Mouse (Mus musculus) embryonic facial prominence, embryonic 13.5 days (tissue): ENCODE data around the gene Lpar3. TPM values are rescaled to one million over a fixed set of nuclear protein-coding genes. Genes with fewer than 3 reads are reported as not detected.
"Not testable (repeated sequence)": the region's sequence is repeated elsewhere in the genome, so short reads cannot be mapped to it uniquely, and the experiment has no call there.

Experiments used
- ATAC-seq: fragments of 200-750 bp; cut with Nextera tagmentation; 2 replicates; pipeline ENCODE4 v1.8.0; 2017; ENCODE audit warnings: low read depth; ENCODE audit not compliant: insufficient number of reproducible peaks, insufficient read depth, low FRiP score, low TSS enrichment
- H3K27ac ChIP-seq: fragments of 300-500 bp; sonication (generic); 2 replicates; pipeline ENCODE4 v1.5.1; 2015; ENCODE audit warnings: moderate library complexity, mild to moderate bottlenecking, inconsistent platforms
- H3K27me3 ChIP-seq: fragments of 300-500 bp; sonication (generic); 2 replicates; pipeline ENCODE4 v1.6.1; 2015; ENCODE audit warnings: mild to moderate bottlenecking, inconsistent platforms
- H3K36me3 ChIP-seq: fragments of 300-500 bp; sonication (generic); 2 replicates; pipeline ENCODE4 v1.6.1; 2015; ENCODE audit warnings: mild to moderate bottlenecking, inconsistent platforms
- H3K4me1 ChIP-seq: fragments of 300-500 bp; sonication (generic); 2 replicates; pipeline ENCODE4 v1.6.1; 2015; ENCODE audit warnings: inconsistent platforms
- H3K4me2 ChIP-seq: fragments of 300-500 bp; sonication (generic); 2 replicates; pipeline ENCODE4 v1.6.1; 2015; ENCODE audit warnings: moderate library complexity, mild to moderate bottlenecking, inconsistent platforms
- H3K4me3 ChIP-seq: fragments of 300-500 bp; sonication (generic); 2 replicates; pipeline ENCODE4 v1.5.1; 2015; ENCODE audit warnings: mild to moderate bottlenecking, inconsistent platforms
- H3K9ac ChIP-seq: fragments of 300-500 bp; sonication (generic); 2 replicates; pipeline ENCODE4 v1.6.1; 2015; ENCODE audit warnings: mild to moderate bottlenecking, inconsistent platforms
- H3K9me3 ChIP-seq: fragments of 300-500 bp; sonication (generic); 2 replicates; pipeline ENCODE4 v1.6.1; 2016; ENCODE audit warnings: inconsistent platforms
- WGBS: fragments of 180-500 bp; shearing (Covaris S2); methylation state at CpG from one replicate; pipeline ENCODE4 v1.1.7; 2015; ENCODE audit warnings: mixed read lengths; 5-methylcytosine and 5-hydroxymethylcytosine counted together
- polyA plus RNA-seq: library from polyadenylated mRNA; unstranded; fragments of >200 nt; fragmentation: Nextera tagmentation; extraction: Ambion mirVana; gene quantifications from 2 replicates; pipeline ENCODE4 v1.2.1, GENCODE M21; 2015

The Lpar3 gene
- polyA plus RNA-seq, 1 experiment from 2014 or later: 2.1 TPM

DNA sequence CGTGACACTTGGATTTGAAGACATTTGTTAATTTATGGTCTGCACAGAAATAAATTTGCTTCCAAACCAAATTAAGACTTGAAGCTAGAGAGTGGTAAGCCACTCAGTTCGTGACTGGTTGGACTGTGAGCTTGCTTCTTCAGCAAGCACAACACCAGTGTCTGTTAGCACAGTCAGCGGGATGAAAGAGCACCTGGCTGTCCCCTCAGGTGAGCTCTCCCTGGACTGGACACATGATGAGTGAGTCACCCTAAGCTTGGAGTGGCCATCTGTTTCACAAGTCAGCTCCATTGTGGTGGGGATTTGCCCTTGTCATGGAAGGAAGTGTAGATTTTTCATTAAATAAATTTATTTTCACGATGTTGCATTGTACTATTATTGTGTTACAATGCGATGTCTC is 25.6 kb upstream of the Lpar3 start:
- 85% methylated on average over 5 of the region's 5 CpGs for WGBS
- Histone ChIP-seq H3K27me3 (no peaks in the 10 kb centered on the region), H3K9ac (no peak overlapping the region), H3K4me3 (no peak overlapping the region), H3K36me3 (no peaks in the 10 kb centered on the region), H3K27ac (no peak overlapping the region), H3K4me2 (no peak overlapping the region), H3K4me1 (no peaks in the 10 kb centered on the region), H3K9me3 (no peaks in the 10 kb centered on the region)
- ATAC-seq: no peak

DNA sequence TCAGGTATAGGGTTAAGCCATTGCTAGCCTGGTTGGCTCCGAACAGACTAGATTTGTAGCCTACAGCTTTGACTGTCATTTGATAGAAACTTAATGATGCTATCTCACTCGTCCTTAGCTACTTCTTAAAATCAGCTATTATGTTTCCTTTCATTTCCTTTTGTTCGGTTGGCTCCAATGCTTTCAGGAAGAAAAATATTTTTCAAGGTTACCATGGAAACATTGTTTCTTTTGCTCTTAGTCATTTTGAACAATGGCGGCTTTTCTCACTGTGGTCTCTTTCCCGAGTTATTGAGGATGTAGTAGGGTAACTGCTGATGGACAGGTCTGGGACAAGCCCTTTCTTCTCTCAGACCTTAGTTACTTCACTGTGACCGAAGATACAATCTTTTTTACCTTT is 24.5 kb upstream of the Lpar3 start:
- 58% methylated on average over 6 of the region's 6 CpGs for WGBS
- Histone ChIP-seq H3K9me3 (no peaks in the 10 kb centered on the region), H3K27me3 (no peaks in the 10 kb centered on the region), H3K4me2 (no peak overlapping the region), H3K9ac (no peak overlapping the region), H3K36me3 (no peaks in the 10 kb centered on the region), H3K27ac (no peak overlapping the region), H3K4me1 (no peaks in the 10 kb centered on the region), H3K4me3 (no peak overlapping the region)
- ATAC-seq: no peak

- Histone ChIP-seq H3K9me3 (no peaks in the 10 kb centered on the region), H3K27me3 (no peaks in the 10 kb centered on the region), H3K4me2 (no peak overlapping the region), H3K27ac (no peak overlapping the region), H3K9ac (no peak overlapping the region), H3K36me3 (no peaks in the 10 kb centered on the region), H3K4me1 (no peaks in the 10 kb centered on the region), H3K4me3 (no peak overlapping the region)
- no peak for ATAC-seq
- WGBS: 81% methylated on average over 17 of the region's 17 CpGs
Observed at GRCm38 (mm10) chr3:146196780-146197743, 23.7 kb upstream of the Lpar3 start.

- no peaks in the 10 kb centered on the region for H3K9me3 ChIP-seq
- 82% methylated on average over 12 of the region's 12 CpGs for WGBS
Observed at GRCm38 (mm10) chr3:146197785-146198184, 23.0 kb upstream of the Lpar3 start.

GRCm38 (mm10) chr3:146198803-146199481 is 21.8 kb upstream of the Lpar3 start:
- WGBS: 80% methylated on average over 11 of the region's 11 CpGs
- no peak for ATAC-seq
- Histone ChIP-seq H3K9me3 (no peaks in the 10 kb centered on the region), H3K27me3 (no peaks in the 10 kb centered on the region), H3K4me2 (no peak overlapping the region), H3K36me3 (no peaks in the 10 kb centered on the region), H3K27ac (no peak overlapping the region), H3K4me1 (no peaks in the 10 kb centered on the region), H3K9ac (no peak overlapping the region), H3K4me3 (no peak overlapping the region)

More at GRCm38 (mm10) chr3:146197785-146198184, 23.0 kb upstream of the Lpar3 start:
- Histone ChIP-seq H3K27me3 (no peaks in the 10 kb centered on the region), H3K9ac (no peak overlapping the region), H3K4me3 (no peak overlapping the region), H3K36me3 (no peaks in the 10 kb centered on the region), H3K4me1 (no peaks in the 10 kb centered on the region), H3K4me2 (no peak overlapping the region), H3K27ac (no peak overlapping the region)
- ATAC-seq: no peak

GRCm38 (mm10) chr3:146199486-146199885 is 21.3 kb upstream of the Lpar3 start:
- ATAC-seq: no peak
- peaks cover 3% of the 10 kb centered on the region; the same call in 1 of the 2 replicates for H3K27me3 ChIP-seq
- WGBS: 76% methylated on average over 3 of the region's 3 CpGs
- no peaks in the 10 kb centered on the region for H3K36me3 ChIP-seq
- H3K4me3 ChIP-seq: no peak overlapping the region
- no peak overlapping the region for H3K9ac ChIP-seq
- no peak overlapping the region for H3K4me2 ChIP-seq
- no peak overlapping the region for H3K27ac ChIP-seq
- H3K9me3 ChIP-seq: no peaks in the 10 kb centered on the region
- no peaks in the 10 kb centered on the region for H3K4me1 ChIP-seq

DNA sequence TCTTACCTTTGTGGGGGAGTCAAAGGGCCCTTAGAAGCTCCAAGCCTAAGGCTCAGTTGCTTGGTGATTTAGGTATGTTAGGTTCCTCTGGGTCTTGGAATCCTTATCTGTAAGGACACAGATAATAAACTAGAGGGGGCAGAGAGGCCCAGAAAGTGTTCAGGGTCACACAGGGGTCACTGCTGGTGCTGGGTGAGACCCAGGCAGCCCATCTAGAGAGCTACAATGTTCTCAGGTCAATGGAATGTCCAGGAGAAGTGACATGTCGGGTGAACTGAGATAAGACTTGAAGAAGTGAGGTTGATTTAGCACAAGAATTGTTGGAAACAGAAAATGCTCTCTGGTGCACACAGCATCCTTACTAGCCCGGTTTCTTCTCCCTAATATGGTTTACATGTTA is 16.4 kb upstream of the Lpar3 start:
- ATAC-seq: no peak
- H3K9me3 ChIP-seq: no peaks in the 10 kb centered on the region
- no peak overlapping the region for H3K27ac ChIP-seq
- no peaks in the 10 kb centered on the region for H3K4me1 ChIP-seq
- H3K27me3 ChIP-seq: peaks cover 3% of the 10 kb centered on the region; the same call in 1 of the 2 replicates
- H3K9ac ChIP-seq: no peak overlapping the region
- WGBS: 73% methylated on average over 2 of the region's 2 CpGs
- H3K4me3 ChIP-seq: no peak overlapping the region
- H3K36me3 ChIP-seq: no peaks in the 10 kb centered on the region
- no peak overlapping the region for H3K4me2 ChIP-seq

- Histone ChIP-seq H3K36me3 (no peaks in the 10 kb centered on the region), H3K4me3 (no peak overlapping the region), H3K9ac (no peak overlapping the region), H3K4me2 (no peak overlapping the region), H3K27me3 (peaks cover 3% of the 10 kb centered on the region; the same call in 1 of the 2 replicates), H3K27ac (no peak overlapping the region), H3K9me3 (no peaks in the 10 kb centered on the region), H3K4me1 (no peaks in the 10 kb centered on the region)
- WGBS: 81% methylated on average over 11 of the region's 11 CpGs
- no peak for ATAC-seq
Observed at GRCm38 (mm10) chr3:146205305-146205704, 15.5 kb upstream of the Lpar3 start.

DNA sequence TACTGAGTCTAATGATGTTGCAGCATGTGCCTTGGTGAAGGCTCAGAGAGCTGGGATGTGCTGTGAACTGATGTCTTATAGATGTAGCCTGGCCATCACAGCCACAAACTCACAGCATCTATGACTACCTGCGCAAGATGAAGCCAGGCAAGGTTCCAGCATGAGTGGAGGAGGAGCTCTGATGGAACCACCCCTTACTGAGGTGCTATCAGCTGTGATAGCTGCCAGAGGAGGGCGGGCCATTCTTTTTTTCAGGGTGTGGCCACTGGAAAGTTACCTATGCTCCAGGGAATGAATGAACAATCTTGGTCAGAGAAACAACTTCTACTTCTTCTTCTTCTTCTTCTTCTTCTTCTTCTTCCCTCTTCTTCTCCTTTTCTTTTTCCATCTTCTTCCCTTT is 14.1 kb upstream of the Lpar3 start:
- H3K9ac ChIP-seq: no peak overlapping the region
- H3K27ac ChIP-seq: no peak overlapping the region
- ATAC-seq: no peak
- H3K36me3 ChIP-seq: no peaks in the 10 kb centered on the region
- H3K27me3 ChIP-seq: peaks cover 3% of the 10 kb centered on the region; the same call in 1 of the 2 replicates
- H3K4me3 ChIP-seq: no peak overlapping the region
- no peaks in the 10 kb centered on the region for H3K4me1 ChIP-seq
- no peak overlapping the region for H3K4me2 ChIP-seq
- WGBS: 73% methylated on average over 2 of the region's 2 CpGs
- H3K9me3 ChIP-seq: no peaks in the 10 kb centered on the region

DNA sequence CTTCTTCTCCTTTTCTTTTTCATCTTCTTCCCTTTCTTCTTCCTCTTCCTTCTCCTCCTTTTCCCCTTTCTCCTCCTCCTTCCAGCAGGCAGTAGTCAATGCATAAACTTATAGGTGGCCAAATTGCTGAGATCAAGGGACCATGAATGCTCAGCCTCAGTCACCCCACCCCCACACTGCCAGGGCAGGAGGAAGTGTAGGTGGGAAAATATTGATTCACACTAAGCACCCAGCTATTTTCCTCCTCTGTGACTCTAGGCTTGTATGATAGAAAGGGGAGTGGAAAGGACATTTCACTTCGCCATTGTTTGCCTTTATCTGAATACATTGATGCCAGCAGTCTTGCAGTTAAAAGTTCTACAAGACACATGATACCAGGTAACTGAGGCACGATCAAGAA is 13.3 kb upstream of the Lpar3 start:
- Histone ChIP-seq H3K36me3 (no peaks in the 10 kb centered on the region), H3K4me1 (no peaks in the 10 kb centered on the region), H3K27me3 (peaks cover 3% of the 10 kb centered on the region; the same call in 1 of the 2 replicates), H3K9ac (no peak overlapping the region), H3K4me2 (no peak overlapping the region), H3K9me3 (no peaks in the 10 kb centered on the region), H3K27ac (no peak overlapping the region), H3K4me3 (no peak overlapping the region)
- WGBS: 66% methylated on average over 2 of the region's 2 CpGs
- ATAC-seq: no peak

DNA sequence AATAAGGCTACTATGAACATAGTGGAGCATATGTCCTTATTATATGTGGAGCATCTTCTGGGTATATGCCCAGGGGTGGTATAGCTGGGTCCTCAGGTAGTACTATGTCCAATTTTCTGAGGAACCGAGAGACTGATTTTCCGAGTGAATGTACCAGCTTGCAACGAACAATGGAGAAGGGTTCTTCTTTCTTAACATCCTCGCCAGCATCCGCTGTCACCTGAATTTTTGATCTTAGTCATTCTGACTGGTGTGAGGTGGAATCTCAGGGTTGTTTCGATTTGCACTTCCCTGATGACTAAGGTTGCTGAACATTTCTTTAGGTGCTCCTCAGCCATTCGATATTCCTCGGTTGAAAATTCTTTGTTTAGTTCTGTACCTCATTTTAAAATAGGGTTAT is 11.0 kb upstream of the Lpar3 start:
- not testable (repeated sequence) for H3K4me1 ChIP-seq, H3K36me3 ChIP-seq
- 89% methylated on average over 8 of the region's 8 CpGs for WGBS

More for the DNA sequence above, 11.0 kb upstream of the Lpar3 start:
- not testable (repeated sequence) for H3K9me3 ChIP-seq, H3K9ac ChIP-seq, H3K27me3 ChIP-seq, H3K4me2 ChIP-seq, H3K4me3 ChIP-seq, ATAC-seq, H3K27ac ChIP-seq
